Mouse (Mus musculus) G1E (cell line): ENCODE measurements at regions not wholly inside any gene's neighbourhood (a gene's known extent, or its start where the extent isn't known, plus 50 kb on each side); places are given as distances from the start of the nearest gene placed in this dataset.

Source experiments
- CTCF ChIP-seq: IDR thresholded peaks from 2 replicates; pipeline ENCODE4 v1.5.1; 2012; ENCODE audit warnings: low read depth, low read length, inconsistent platforms, mixed read lengths
- GATA1 ChIP-seq: IDR thresholded peaks from 2 replicates; pipeline ENCODE4 v1.6.1; 2012; ENCODE audit warnings: borderline replicate concordance, low read length, inconsistent platforms, mixed read lengths
- GATA2 ChIP-seq: IDR thresholded peaks from 2 replicates; pipeline ENCODE4 v1.6.1; 2012; ENCODE audit warnings: low read depth, low read length, inconsistent platforms, borderline replicate concordance
- POLR2AphosphoS5 ChIP-seq: IDR thresholded peaks from 2 replicates; pipeline ENCODE4 v1.6.1; 2012; ENCODE audit warnings: low read depth, low read length, inconsistent platforms; ENCODE audit not compliant: insufficient replicate concordance
- TAL1 ChIP-seq: conservative IDR thresholded peaks from 2 replicates; pipeline ENCODE4 v1.6.1; 2012; ENCODE audit warnings: low read depth, low read length, inconsistent platforms, mixed read lengths

DNA sequence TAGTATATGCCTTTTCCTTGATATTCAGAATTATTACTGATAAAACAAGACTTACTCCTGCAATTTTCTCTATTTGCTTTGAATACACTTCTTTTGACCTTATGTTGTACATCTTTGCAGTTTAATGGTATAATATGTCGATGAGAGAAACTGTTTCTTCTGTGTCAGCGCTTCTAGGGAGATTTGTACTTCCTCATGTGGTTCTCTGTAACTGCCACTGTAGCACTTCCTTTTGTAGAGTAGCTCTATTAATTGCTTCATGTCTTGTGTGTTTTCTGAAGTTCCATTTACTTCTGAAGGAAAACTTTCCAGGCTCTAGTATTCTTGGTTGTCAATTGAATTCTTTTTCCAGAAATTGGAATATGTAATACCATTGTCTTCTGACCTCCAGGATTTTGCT is 323.2 kb downstream of the Ptprc start:
- TF ChIP-seq GATA1 = no peak
- no peak for TF ChIP-seq CTCF
- TF ChIP-seq TAL1 = no peak
- no peak for TF ChIP-seq GATA2
- no peak for TF ChIP-seq POLR2AphosphoS5
